Mouse (Mus musculus) E14TG2a.4 (cell line): ENCODE measurements around the gene Slc4a3.

Experiments used
- CTCF ChIP-seq: conservative IDR thresholded peaks from 2 replicates; pipeline ENCODE4 v1.5.1; 2014; ENCODE audit warnings: low read length
- NANOG ChIP-seq: IDR thresholded peaks from 2 replicates; pipeline ENCODE4 v1.6.1; 2014; ENCODE audit warnings: borderline replicate concordance, low read length, mixed read lengths

DNA sequence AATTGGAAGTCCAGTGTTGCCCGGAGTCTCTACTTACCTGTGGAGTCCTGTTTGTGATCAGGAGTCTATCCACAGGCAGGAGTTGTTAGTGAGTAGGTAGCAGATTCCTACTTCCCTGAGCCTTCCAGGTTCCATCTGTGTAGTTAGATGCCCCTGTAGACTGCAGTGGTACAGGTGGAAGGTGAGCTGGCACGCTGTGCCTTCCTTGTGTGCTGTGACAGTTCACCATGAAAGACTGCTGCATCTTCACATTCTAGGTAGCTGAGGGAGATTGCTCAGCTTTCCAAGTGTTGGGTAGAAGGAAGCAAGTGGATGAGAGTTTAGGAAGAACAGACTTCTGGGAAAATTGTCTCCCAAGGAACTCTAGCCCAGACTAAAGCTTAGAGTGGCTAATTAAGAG is 18.0 kb downstream of the Slc4a3 start:
- TF ChIP-seq CTCF (no peak), NANOG (no peak)
